Mouse (Mus musculus) heart, adult 2 months (tissue): ENCODE results near the gene Creld1. TPM values are rescaled to one million over a fixed set of nuclear protein-coding genes. Genes with fewer than 3 reads are reported as not detected.

Source experiments
- DNase-seq, 2 experiments: peaks; one replicate each; pipeline ENCODE4 v3.0.0; 2021
- H3K27ac ChIP-seq: fragments of 200-600 bp; 2 replicates; pipeline ENCODE4 v1.8.1; 2022
- H3K27me3 ChIP-seq: fragments of 200-500 bp; 2 replicates; pipeline ENCODE4 v1.6.1; 2012; ENCODE audit warnings: mild to moderate bottlenecking, low read length, inconsistent platforms, mixed read lengths; ENCODE audit not compliant: control insufficient read depth, insufficient read depth
- H3K36me3 ChIP-seq: fragments of 200-500 bp; 2 replicates; pipeline ENCODE4 v1.6.1; 2012; ENCODE audit warnings: low read length, inconsistent platforms; ENCODE audit not compliant: control insufficient read depth, insufficient read depth
- H3K4me1 ChIP-seq: fragments of 200-500 bp; 2 replicates; pipeline ENCODE4 v1.6.1; 2011; ENCODE audit warnings: low read length; ENCODE audit not compliant: control insufficient read depth, insufficient read depth
- H3K4me3 ChIP-seq: fragments of 200-600 bp; 2 replicates; pipeline ENCODE4 v1.8.1; 2022
- H3K79me2 ChIP-seq: fragments of 200-500 bp; replicated peaks from 2 replicates; pipeline ENCODE4 v1.6.1; 2012; ENCODE audit warnings: mild to moderate bottlenecking, inconsistent platforms, low read length, moderate library complexity, mixed read lengths; ENCODE audit not compliant: control insufficient read depth, insufficient read depth
- H3K9ac ChIP-seq: fragments of 200-500 bp; 2 replicates; pipeline ENCODE4 v1.6.1; 2012; ENCODE audit warnings: low read depth, mild to moderate bottlenecking, control low read depth, inconsistent platforms, low read length, mixed read lengths
- CTCF ChIP-seq: fragments of 200-600 bp; IDR thresholded peaks from 2 replicates; pipeline ENCODE4 v1.8.1; 2022; ENCODE audit warnings: antibody characterized with exemption, mild to moderate bottlenecking, moderate library complexity
- EP300 ChIP-seq: fragments of 200-500 bp; IDR thresholded peaks from 2 replicates; pipeline ENCODE4 v1.6.1; 2011; ENCODE audit warnings: low read depth, low read length, control low read depth; ENCODE audit not compliant: insufficient read depth
- POLR2A ChIP-seq: fragments of 200-500 bp; IDR thresholded peaks from 2 replicates; pipeline ENCODE4 v1.6.1; 2011; ENCODE audit warnings: mild to moderate bottlenecking, low read depth, low read length, control low read depth; ENCODE audit not compliant: insufficient read depth
- WGBS: fragments of 180-500 bp; shearing (Covaris S2); methylation state at CpG from one replicate; pipeline ENCODE4 v1.1.7; 2018; 5-methylcytosine and 5-hydroxymethylcytosine counted together
- intact Hi-C: fragments of 180-260 bp; cut with DNase I; formaldehyde crosslinking; loops from one replicate; pipeline ENCODE4 v1.15.1; 2025
- polyA plus RNA-seq: library from polyadenylated mRNA; depleted of rRNA; stranded (reverse); fragments of >200 nt; gene quantifications from 2 replicates; pipeline ENCODE4 v1.2.3, GENCODE M21; 2012
- total RNA-seq, 2 experiments: library from RNA; stranded (reverse); gene quantifications; 2 replicates each; pipeline ENCODE4 v1.2.3; 2021

Creld1 gene
- total and polyA plus RNA-seq, 3 experiments: 32.4 to 56.7 (median 53.0) TPM

DNA sequence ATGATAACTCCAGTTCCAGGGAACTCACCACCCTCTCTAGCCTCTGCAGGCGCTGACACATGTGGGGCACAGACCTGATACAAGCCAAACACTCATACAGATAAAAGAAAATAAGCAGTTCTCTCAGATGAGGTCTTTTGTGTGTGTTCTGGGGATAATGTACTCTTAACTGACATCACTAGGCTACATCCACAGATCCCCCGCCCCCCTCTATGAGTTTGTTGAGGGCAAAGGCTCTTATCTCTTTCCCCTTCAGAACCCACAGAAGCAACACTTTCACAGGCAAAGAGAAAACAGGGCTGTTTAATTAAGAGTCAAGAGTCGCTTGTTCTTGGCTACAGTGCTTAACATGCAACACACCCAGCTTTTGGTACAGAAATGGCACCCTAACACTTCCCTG is 31.5 kb downstream of the Creld1 start:
- H3K9ac ChIP-seq: no peak overlapping the region
- no peaks in the 10 kb centered on the region; the same call in 1 of the 2 replicates for H3K36me3 ChIP-seq
- H3K27ac ChIP-seq: no peak overlapping the region
- no peak overlapping the region for H3K4me3 ChIP-seq
- no peak for TF ChIP-seq EP300
- TF ChIP-seq CTCF: no peak
- no peak for TF ChIP-seq POLR2A
- DNase-seq: no peak
- H3K79me2 ChIP-seq: no peaks in the 10 kb centered on the region
- H3K4me1 ChIP-seq: peaks cover 1% of the 10 kb centered on the region; the same call in 1 of the 2 replicates
- WGBS: 99% methylated on average over 3 of the region's 3 CpGs
- intact Hi-C loops: no loop called here
- no peaks in the 10 kb centered on the region for H3K27me3 ChIP-seq

DNA sequence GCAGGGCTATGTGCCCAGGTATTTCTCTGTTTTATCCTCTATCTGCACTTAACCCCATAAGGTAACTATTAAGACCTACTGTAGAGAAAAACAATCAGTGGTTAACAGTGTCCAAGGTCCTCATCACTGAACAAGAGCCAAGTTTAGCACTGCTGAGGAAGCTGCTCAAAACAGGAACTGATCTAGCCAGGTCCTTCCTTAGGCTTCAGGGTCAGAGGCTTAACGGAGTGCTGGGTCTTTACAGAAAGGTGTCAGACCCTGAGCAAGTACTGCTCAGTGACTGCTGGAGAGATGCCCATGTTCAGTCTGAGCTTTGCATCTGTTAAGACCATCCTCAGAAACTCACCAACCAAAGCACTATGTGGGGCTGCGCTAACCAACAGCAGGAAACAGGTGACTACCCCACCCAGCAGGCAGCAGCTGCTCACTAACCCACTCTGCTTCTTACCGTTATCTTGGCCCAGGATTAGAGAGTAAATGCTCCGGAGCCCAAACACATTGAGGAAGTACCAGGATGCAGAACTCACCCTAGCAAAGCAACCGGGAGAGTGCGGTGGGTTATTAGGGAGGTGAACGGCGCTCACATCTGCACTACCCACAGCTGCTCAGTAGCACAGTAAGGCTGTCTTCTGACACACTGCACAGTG is 34.5 kb downstream of the Creld1 start:
- Histone ChIP-seq H3K4me1 (peaks cover 1% of the 10 kb centered on the region; the same call in 1 of the 2 replicates), H3K4me3 (no peak overlapping the region), H3K79me2 (no peaks in the 10 kb centered on the region), H3K27ac (no peak overlapping the region), H3K36me3 (no peaks in the 10 kb centered on the region; the same call in 1 of the 2 replicates), H3K9ac (no peak overlapping the region), H3K27me3 (no peaks in the 10 kb centered on the region)
- WGBS: 63% methylated on average over 8 of the region's 8 CpGs
- DNase-seq: no peak
- intact Hi-C loops: no loop called here
- TF ChIP-seq EP300 (no peak), CTCF (no peak), POLR2A (no peak)

DNA sequence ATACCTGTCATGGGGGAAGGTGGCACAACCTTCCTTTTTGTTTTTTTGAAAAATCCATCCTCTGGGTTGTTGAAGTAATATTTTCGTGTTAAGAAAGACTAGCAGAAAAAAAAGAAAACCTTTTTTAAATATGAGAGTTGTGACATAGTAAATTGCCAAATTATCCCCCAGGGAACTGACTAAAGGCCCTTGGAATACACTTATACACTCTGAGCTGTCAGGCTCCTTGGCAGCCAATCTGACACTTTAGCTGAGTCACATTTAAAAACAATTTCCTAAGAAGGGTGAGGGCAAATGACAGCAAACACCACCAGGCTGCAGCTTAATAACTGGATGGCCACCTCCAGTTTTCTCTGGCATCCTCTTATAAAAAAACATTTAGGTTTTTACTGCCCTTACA is 39.2 kb downstream of the Creld1 start:
- Histone ChIP-seq H3K36me3 (no peaks in the 10 kb centered on the region; the same call in 1 of the 2 replicates), H3K4me3 (no peak overlapping the region), H3K4me1 (peaks cover 1% of the 10 kb centered on the region; the same call in 1 of the 2 replicates), H3K27ac (no peak overlapping the region), H3K27me3 (no peaks in the 10 kb centered on the region), H3K79me2 (peaks cover 3% of the 10 kb centered on the region; the same call in 1 of the 2 replicates), H3K9ac (no peak overlapping the region)
- TF ChIP-seq POLR2A (no peak), CTCF (no peak), EP300 (no peak)
- WGBS: 60% methylated on average over 1 of the region's 1 CpGs
- no peak for DNase-seq
- intact Hi-C loops: no loop called here

DNA sequence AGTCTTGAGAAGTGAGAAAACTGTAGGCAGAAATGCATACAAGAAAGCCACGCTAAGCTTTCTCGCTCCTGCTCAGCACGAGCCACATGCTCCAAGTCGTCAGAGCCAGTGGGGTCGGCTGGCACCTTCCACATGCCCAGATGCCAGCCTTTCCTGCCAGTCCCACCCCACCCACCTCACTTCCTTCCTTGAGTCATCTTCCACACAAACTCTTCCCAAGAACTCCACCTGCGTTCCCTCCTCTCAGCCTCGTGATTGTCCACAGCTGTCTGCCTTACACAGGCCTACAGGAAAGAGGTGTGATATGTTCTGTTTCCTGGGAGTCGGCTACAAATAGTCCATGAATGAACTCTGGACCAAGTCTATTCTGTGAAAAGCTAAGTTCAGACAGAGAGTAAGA is 40.3 kb downstream of the Creld1 start:
- H3K4me3 ChIP-seq: no peak overlapping the region
- intact Hi-C loops: no loop called here
- TF ChIP-seq EP300: no peak
- TF ChIP-seq CTCF: no peak
- TF ChIP-seq POLR2A: no peak
- H3K79me2 ChIP-seq: peaks cover 3% of the 10 kb centered on the region; the same call in 1 of the 2 replicates
- WGBS: 52% methylated on average over 8 of the region's 8 CpGs
- H3K27me3 ChIP-seq: no peaks in the 10 kb centered on the region
- H3K36me3 ChIP-seq: no peaks in the 10 kb centered on the region; the same call in 1 of the 2 replicates
- H3K4me1 ChIP-seq: no peaks in the 10 kb centered on the region
- no peak for DNase-seq
- H3K9ac ChIP-seq: no peak overlapping the region
- H3K27ac ChIP-seq: no peak overlapping the region

DNA sequence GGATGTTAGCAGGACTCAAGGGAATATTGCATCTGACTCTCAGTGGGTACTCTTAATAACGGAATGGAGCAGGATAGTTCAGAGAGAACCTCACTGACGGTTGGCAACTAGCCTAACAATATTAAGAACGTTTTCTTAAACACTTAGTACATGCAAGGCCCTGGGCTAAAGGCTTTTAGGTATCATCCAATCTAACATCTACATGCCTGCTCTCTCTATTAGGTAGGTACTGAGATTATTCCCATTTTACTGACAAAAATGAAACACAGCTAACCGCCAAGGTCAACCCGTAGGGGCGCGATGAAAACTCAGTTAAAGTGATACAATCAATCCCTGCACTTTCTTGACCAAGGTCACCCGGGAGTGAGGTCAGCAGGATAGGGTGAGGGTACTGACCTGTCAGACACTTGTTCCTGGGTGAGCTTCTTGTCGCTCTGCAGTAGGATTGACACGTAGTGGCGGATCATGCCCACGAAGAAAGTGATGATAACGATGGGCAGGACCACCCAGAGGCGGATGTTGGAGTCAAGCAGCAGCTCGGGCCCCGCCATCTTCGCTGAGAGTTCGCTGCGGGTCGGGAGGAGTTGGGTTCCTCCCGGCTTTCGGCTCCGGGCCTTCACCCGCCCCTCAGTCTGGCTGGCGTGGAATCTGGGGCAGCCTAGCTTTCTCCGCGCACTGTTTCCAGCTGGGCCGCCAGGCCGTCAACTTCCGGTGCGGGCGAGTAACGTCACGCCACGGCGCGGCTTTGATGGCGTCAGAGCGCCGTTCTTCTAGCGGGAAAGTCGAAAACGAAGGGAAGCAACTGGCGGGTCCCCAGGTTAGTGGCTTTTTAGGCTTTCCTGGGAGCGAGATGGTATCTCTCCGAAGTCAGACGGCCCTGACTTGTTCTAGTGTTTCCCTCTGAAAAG is 48.1 kb downstream of the Creld1 start, which contains the start of the genes Emc3 and Fancd2:
Gene Emc3 (minus strand): TSS at position 721 of the 908 bp plus-strand sequence.
Gene Fancd2 (plus strand): TSS at position 751 of the 908 bp plus-strand sequence.
- Histone ChIP-seq H3K79me2 (peaks cover 3% of the 10 kb centered on the region; the same call in 1 of the 2 replicates), H3K27me3 (no peaks in the 10 kb centered on the region), H3K4me3 (peak within 1 kb of the TSS; percentile 99), H3K9ac (peak within 1 kb of the TSS; percentile 55), H3K27ac (peak within 1 kb of the TSS; percentile 83), H3K4me1 (peaks cover 5% of the 10 kb centered on the region), H3K36me3 (no peaks in the 10 kb centered on the region; the same call in 1 of the 2 replicates)
- 1% methylated on average over 47 of the region's 47 CpGs for WGBS
- intact Hi-C loops: loop anchor here (2.0 to 5.0 kb wide), 4 partner anchors 48 to 166 kb away; partner anchors contain the start of genes Brk1, Creld1, Fancd2os and Tatdn2
- peak; percentile 91 to 98 for DNase-seq
- peak; percentile 59 for TF ChIP-seq POLR2A
- TF ChIP-seq CTCF: no peak
- 0 out of 2 replicates have a peak, but pooled peaks have one; percentile 46 for TF ChIP-seq EP300
